Mouse (Mus musculus): ENCODE measurements around the gene Mia2.
"Not testable (repeated sequence)": the region's sequence is repeated elsewhere in the genome, so short reads cannot be mapped to it uniquely, and the experiment has no call there.

Mia2 gene

DNA sequence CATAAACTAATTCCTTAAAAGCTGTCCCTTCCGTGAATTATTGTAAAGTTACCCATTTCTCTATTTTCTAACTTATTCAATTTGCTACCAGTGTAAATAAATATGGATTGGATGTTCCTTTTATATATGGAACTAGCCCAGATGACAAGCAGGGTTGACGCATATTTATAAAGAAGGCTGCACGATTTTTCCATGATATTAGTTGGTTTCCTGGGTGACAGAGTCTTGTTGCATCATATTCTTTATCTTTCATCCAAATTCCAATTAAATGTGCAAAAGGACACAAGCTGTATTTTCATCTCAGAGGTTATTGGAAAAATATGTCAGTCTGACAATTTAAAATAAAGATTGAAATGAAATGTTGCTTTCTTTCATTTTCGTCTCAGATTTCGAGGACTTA lies 142.8 kb downstream of the Mia2 start:
- no peak for DNase-seq (ENCODE audit: low read depth)

DNA sequence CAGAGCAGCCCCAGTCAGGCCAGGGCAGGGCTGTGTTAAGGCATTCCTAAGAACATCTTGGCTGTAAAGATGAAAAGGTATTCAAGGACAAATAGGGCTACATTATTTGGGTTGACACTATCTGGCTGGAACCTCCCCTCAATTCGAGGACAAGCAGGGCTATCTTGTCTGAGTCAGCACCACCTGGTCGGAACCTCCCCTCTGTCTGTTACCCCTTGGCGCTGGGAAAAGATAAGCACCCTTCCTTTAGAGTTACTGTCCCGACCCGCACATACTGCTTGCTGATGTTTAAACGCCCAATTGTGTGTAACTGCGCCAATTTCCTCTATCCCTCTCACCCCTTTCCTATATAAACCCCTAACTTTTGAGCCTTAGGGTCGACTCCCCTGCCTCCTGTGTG lies 145.4 kb downstream of the Mia2 start:
- not testable (repeated sequence) for DNase-seq (ENCODE audit: low read depth)

Data from NIH3T3 (cell line).